Mouse (Mus musculus) heart, postnatal 0 days (tissue): Measurements from ENCODE around the gene Fgfr2.

Experiments
- CTCF ChIP-seq: IDR thresholded peaks from 2 replicates; pipeline ENCODE4 v1.5.1; 2016; ENCODE audit warnings: antibody characterized with exemption, control low read depth, low read depth
- EP300 ChIP-seq: IDR thresholded peaks from 2 replicates; pipeline ENCODE4 v1.6.1; 2016; ENCODE audit warnings: antibody characterized with exemption, low read depth

DNA sequence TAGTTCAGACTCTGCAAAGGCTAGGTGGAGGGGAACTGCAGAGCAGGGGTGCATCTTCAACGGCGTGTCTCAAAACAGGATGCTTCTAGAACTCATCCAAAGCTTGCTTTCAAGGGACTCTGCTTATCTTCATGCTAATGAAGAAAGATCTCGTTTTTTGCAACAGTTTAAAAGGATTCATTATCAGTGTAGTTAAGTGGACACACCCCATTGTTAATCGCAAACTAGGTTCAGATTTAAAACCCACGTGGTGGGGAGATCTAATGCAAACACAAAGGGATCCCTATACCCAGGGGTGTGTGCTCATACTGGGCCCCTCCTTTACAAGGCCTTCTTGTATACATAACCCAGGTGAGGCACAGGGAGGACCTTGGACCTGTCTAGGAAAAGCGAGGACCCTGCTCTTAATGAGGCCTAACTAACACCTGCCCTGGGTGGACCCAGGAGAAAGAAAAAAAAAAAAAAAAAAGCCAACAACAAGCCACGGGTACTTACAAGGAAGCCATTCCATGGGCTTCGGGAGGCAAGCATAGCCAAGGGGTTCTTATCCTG is 93.6 kb downstream of the Fgfr2 start:
- no peak for TF ChIP-seq CTCF
- no peak for TF ChIP-seq EP300
